Mouse (Mus musculus) spleen, postnatal 10 days (tissue): ENCODE measurements at regions not wholly inside any gene's neighbourhood (a gene's known extent, or its start where the extent isn't known, plus 50 kb on each side); places are given as distances from the start of the nearest gene placed in this dataset.

Source experiments
- DNase-seq, 2 experiments: peaks; one replicate each; pipeline ENCODE4 v3.0.0; 2021 to 2022; ENCODE audit warnings: low spot score in 2 of 2

DNA sequence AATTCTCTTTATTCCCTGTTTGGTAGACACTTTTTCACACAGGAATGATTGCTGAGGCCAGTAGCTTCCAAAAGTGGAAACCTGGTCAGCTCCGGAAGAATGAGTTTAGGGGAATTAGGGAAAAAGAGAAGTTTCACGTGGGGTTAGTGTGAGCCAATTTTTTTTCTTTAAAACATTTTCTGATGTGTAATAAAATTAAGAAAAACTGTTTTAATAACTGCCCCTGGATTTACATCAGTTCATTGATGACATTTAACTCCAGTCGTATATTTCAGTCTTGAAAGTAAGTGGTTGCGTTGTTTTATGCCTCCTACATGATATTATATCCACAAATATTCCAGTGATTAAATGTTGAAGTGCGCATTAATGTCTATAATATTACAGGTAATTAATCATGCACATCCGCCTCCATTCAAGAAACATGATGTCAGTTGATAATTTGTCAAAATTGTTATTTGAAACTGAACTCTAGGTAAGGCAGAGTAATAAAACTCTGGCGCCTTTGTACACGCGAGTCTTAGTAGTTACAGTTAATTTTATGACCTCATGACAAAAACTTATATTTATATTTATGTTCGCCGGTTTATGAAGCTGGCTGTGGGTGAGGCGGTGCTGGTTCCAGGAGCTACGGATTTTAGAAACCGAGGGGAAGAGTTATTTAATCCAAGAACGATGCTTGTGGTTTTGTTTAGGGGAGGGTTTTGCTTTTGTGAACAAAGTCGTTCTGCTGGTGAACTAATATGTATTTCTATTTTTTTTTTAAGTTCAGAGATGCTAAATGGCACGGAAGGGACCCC, 252.5 kb upstream of the Nfe2l3 start:
- no peak for DNase-seq

DNA sequence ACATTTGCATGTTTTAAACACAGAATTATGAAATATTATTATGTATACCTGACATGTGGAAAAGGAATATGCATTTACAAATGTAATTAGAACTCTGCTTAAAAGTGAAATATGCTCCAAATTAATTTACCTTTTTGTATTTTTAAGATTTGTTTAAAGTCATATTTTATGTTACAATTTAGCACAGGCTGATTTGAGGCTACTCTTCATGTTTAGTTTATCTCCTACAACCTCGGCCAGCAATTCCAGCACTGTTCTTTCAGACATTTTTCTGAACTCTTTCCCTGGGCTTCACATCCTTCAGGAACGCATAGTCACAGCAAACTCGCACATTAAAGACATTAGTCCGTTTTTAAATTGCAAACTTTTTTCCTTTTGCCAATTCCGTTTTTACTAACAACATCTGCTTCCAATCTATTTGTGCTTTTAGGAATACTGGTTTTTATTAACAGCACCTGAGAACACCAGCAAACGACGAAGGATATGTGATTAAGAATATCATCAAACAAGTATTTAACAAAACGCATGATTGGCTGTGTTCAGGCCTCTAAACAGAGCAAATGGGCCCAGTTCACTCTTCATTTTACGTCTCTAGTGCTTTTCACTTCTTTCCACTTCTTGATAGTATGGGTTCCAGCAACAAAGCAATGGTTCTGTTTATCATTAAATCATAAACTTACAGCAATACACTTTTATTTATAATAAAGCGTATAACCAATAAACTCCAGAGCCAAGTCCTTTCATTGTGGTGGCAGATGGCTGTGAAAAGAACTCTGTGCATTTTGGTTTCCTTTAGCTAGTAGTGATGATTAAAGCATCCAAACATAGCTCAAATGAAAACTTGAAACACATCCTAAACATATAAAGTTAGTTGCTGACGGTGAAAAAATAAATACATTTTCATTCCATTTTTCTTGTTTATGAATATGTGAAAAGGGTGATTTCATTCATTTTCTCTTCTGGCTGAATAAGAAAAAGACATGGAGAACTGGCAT, 251.3 kb upstream of the Nfe2l3 start:
- DNase-seq, result no peak

DNA sequence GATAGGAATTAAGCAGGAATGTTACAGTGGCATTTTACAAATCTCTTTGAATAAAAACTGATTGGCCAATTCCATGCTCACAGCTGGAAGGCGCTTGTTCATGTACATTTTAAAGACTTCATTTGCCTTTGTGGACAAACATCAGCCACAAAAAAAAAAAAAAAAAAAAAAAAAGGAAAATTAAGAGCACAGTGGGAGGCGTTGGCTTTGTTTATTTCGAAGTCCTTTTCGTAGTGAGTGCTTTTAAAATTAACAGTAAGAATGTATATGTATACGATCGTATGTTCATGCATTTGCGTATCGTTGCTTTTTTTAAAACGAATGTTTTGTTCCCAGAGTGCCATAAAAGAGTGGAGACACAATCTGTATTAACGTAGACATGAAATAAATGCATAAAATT, 250.6 kb upstream of the Nfe2l3 start:
- no peak for DNase-seq

DNA sequence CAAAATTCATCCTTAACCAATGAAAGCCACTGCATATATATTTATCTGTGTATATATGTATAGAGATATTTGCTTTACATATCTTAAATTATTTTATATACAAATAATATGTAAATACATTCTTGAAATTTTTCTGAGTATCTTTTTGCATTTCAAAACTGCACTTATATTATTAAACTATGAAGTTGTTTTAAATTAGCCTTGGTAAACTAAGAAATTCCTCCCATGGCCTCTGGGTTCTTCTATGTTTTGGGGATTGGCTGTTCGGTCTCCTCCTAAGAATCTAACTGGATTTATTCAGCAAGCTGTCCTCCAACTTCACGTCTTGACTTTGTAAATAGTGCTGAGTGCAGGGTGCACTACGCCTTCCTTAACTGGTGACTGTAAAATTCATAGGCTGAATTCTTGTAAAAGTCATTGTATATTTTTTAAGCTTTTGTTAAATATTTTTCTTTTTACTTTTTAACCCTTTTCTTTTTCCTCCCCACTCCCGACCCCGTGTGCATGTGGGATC, 249.6 kb upstream of the Nfe2l3 start:
- DNase-seq, result no peak

DNA sequence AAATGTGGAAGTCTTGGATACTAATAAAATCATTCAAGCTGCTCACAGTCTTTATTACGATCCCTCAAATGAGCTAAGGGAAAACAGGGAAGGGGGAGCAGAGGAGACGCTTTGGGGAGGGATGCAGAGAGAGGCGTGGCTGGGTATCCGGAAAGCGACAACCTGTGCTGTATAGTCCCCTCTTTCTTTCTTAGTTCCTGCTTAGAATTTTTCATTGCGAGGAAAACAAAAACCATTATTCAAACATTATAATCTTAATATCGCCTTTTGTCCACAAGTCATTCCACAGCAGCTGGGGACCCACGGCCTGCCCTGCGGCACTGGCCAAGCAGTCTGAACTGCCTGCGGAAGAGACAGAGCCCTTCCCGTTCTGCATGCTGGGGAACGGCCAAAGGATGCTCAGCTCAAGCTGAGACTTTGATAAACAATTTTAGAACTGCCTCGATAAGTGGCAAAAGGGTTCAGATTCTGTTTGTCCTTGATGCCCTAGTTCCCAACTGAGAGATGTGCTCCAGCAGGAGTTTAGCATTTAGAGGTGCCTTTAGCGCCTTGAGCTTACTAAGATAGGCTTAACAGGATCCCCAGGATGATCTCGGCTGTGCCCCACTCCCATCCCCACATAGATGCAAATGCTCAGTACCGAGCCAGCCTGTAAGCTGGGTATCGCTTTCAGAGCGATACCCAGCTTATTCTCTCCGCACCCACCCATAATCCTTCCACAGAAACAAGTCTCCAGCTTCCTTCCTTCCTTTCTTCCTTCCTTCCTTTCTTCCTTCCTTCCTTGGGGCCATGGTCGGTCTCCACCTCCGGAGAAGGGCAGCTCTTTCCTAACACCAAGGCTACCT, 248.7 kb upstream of the Nfe2l3 start:
- DNase-seq, result no peak

DNA sequence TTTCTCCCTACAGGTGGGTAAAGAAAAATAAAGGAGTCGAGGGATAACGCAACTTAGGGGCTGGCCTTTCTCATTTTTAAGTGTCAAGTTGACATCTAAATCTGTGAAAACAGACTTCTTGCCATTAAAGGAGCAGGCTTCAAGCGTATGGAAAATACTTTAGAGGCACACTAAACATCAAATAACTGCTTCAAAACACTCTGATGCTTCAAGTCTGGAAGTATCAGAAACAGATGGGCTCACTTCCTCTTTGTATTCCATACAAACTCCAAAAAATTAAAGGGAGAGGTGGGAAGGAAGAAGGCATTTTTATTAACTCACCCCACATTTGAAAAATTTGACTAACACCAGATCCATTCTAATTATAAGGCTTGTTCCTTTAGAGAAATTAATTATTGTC, 248.0 kb upstream of the Nfe2l3 start:
- no peak for DNase-seq

DNA sequence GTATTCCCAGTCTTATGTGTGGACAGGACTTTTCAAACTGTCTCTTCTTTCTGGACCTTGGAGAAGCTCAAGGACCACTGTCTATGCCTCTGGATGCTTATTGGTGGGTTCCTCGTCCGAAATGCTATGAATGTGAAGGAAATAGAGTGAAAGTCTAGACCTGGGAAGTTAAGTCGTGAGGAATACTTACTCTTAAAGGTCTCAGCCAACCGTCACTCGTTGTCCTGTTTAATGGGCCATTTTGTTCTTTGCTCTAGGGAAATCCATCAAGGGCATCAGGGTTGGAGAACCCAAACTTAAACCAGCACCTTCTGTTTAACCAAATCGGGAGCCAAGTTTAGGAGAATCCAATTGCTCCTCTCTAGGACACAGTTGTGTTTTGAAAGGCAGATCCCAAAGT, 247.3 kb upstream of the Nfe2l3 start:
- no peak for DNase-seq

DNA sequence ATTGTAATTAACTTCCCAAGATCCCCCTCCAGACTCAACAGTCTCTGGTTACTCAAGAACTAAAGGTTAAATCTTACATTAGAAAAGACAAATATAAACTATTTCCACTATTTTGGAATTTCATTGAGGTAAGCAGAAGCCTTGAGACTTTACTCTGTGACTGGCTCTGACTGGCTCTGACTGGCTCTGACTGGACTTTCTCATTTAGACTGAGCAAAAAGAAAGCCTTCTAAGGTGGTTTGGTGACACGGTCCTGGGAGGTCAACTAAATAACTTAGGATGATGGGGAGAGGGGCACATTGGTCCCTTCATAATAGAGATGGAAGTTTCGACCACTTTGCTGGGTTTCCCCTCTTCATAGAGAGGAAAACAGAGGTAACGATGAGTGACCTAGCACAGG, 243.3 kb upstream of the Nfe2l3 start:
- DNase-seq, result no peak

DNA sequence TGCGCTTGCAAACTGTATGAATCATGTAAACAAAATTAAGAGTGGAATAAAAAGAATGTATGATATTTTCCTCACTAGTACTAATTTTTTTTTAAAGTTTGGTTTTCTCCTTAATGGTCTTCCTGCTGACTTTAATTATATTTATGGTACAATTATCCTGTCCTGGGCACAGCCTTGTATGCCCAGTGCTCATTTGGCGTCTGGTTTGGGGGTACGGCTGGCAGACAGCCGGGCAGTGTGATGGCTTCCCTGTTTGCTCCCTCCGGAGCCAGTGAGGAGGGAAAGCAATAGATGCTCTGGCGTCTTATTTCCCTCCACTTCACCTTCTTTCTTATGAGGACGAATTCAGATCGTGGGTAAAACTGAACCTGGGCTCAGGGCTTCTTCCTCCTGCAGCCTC, 239.6 kb upstream of the Nfe2l3 start:
- no peak for DNase-seq

DNA sequence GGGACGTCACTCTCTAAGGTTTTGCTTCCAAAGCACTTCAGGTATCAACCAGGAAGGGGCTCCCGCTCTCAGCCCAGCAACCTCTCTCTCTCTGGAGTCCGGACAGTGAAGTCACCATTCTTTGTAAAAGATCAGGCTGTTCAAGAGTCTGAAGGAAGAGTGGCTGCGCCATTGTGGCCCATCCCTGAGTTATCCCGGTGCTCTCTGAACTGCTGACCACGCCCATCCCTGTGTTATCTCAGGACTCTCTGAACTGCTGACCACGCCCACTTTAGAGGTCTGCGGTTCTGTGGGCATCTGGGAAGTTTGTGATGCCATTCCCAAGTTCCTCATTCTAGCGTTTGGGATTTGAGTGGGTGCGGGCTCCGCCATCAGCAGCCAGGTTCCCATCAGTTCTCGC, 239.1 kb upstream of the Nfe2l3 start:
- no peak for DNase-seq

DNA sequence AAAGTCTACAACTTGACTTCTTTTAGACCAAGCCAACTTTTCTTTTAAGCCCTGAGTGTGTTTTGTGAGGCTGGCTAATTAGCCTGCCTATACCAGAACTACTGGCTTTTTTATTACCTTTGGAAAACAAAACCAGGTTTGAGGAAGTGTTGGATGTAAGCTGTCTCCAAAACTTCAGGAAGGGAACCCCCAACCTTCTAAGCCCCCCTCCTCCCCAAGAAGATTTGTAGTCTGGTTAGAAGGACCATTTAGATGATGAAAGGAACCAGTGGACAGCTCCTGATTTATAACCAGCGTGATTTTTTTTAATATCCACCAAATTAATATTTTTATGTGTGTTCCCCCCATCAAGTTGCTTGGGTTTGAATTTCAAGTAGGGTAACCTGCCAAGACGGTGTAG, 236.1 kb upstream of the Nfe2l3 start:
- no peak for DNase-seq

DNA sequence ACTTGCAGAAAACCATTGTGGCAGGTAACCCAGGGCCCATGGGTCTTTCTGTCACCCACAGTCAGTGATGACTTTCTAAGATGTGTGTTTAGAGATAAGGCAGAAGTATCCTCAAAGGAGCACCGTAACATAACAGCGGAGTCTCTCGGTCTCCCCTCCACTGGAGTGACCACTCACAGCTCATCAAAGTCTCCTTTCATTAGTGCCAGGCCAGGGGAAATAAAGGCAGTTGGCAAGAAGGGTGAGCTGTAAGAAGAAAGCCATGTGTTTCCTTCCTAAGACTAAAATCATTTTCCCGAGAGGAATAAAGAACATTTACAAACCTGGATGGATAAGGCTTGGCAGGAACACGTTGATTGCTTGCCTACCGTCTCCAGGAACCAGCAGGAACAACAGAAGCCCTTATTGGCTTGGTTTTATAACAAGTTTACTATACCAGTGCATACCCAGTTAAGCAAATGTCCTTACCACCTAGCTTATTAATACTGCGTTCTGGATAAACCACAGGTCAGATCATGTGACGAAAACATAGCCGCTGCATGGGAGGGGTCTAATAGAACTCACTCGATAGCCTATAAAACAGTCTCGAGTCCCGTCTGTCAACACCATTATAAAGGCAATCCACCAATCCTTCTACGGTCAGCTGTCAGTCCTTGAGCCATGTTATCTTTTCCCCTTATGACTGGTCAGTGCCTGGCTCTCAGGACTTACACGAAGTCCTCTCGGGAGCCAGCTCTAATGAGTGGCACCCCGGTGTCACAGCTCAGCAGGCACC, 235.3 kb upstream of the Nfe2l3 start:
- no peak for DNase-seq

DNA sequence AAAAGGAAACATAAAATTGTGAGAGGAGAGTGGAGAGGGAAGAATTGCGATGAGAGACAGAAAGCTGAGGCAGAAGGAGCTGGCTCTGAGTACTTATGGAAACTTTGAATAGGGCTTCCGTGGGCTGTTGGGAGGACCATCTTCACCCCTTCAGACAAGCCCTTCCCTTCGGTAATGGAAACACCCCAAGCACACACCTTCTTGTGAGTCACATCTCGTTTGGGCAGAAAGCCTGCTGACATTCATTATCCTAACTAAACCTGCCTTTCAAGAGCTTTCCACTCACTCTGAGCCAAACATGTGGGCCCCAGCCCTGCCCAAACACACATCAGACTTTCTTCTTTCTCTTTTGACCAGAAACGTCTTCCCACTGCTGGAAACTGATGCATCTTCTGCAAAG, 232.3 kb upstream of the Nfe2l3 start:
- DNase-seq, result no peak

DNA sequence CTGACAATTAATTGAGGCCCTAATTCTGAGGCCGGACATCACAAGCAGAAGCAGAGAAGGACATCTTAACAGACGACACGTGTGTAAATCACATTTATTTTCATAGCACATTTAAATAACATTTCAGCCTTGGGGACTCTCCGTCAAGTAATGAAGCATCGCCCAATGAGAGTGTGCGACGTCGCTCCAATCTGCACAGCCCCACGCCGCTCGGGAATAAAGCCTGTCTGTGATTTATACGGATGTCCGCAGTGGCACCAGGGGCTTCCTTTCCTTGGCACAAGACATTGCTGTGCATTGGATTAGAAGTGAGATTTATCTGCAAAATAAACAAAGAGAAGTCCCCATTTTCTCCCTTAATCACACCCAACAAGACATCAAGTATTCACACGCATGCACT, 231.6 kb upstream of the Nfe2l3 start:
- no peak for DNase-seq

DNA sequence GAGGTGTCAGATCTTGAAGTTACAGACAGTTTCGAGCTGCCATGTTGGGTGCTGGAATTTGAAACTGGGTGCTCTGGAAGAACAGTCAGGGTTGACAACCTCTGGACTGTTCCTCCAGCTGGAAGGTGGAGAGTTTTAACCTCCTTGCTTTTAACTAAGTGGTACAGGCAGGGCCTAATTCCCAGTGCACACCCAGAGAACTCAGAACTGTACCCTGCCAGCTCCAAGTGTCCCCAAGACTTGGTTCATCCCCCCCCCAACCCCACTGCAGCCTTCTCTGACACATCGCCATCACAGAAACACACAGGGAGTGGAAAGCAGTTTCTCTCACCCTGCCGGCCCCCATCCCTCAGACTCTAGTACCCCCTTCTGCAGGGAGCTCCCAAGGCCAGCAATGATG, 228.2 kb upstream of the Nfe2l3 start:
- no peak for DNase-seq

DNA sequence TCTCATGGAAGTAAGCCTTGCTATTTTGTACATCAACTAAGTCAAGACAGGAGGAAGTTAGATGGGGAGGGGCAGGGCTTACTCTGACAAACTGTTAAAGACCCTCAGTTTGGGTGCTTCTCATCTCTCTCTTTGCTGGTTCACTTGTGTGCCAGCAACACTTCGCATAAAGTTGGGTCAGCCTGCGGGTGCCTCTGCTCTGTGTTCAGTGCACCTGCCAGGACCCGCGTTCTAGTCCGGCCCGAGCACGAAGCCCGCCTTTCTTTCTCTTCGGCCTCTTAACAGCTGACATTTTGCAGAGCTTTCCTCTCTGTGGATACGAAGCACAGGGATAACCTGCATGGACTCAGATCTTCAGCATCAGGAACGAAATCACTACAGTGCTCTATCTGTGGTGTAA, 227.1 kb upstream of the Nfe2l3 start:
- DNase-seq, result no peak

DNA sequence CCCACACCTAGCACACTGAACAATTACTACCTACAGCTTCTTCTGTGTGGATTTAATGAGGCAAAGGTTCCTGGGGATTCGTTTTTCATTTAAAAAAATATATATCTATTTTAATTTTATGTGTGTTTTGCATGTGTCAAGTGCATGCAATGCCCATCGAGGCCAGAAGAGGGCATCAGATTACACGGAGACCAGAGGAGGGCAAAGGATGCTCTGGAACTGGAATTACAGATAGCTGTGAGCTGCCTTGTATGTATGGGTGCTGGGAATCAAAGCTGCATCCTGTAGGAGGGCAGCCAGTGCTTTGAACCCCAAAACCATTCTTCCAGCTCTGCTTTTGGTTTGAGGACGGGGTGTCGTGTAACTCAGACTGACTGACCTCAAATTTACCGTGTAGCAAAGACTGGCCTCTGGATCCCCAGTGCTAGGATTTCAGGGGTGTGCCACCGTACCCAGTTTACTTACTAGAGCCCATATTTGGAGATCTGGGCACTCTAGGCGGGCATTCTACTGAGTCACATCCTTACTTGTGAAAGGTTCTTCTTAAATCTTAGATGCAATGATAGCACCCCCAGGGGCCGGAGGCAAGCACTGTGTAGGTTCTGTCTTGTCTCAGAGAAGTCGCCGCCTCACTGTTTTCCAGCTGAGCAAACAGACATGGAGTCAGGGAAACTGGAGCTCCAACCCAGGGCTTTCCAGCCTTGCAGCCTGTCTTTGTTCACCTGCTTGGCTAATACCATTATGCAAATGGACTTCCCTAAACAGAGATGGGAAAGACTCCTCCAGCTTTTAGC, 225.6 kb upstream of the Nfe2l3 start:
- peak; percentile 18 to 74 for DNase-seq

DNA sequence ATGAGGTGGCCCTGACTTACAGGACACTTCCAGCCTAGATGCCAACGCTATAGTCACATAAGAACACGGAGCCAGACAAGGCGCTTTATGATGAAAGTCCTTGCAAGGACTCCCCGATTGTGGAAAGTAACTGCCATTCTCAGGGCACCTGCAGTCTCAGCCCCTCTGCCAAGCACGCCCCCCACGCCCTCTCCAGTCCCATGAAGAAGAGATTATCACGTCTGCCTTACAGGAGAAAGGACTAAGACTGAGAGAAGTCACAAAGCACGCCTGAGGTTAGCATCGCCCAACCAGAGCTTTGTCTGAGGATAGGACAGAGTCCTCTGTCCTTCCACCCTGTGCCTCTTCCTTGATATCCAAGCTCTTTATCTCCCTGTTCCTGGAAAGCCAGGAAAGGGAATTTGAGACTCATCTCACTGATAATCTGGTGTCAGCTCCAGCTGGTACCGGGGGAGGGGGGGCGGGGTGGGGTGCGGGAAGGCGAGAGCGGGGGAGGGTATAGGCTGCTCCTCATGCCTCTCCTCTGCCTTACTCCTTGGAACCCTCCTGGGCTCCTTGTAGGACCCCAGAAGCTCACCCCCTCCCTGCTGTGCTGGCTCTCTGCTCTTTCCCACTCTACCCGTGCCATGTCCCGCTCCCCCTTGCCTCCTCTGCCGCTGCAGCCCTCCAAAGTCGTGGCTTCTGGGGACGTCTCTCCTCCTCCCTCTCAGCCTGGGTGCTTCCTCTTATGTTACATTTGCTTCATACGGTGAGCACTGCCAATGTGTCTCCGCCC, 224.7 kb upstream of the Nfe2l3 start:
- no peak for DNase-seq

DNA sequence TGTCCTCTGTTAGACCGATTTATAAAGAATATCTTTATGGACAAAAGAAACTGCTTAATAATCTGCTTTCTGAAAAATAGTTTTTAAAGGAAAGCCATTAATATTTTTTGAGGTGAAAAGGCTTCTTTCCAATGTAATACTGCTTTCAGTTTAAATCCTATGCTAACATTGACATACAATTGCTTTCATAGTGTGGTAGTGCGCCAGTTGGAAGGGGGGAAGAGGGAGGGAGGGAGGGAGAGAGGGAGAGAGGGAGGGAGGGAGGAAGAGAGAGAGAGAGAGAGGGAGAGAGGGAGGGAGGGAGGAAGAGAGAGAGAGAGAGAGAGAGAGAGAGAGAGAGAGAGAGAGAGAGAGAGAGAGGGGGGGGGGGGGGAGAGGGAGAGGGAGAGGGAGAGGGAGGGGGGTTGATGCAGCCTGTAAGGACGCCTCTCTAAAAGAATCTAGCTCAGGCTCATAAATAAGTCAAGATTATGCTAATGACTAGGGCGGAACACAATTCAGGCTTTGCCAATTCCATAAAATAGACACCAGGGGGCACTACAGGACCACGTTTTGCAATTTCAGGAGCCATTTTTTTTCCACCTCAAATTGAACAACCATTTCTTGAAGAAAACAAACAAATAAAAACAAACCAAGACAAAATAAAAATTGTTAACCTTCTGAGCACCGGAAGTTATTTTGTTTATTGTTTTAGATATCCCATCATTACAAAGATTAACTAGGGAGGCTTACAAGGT, 223.6 kb upstream of the Nfe2l3 start:
- peak in 1 of 2 experiments; percentile 45 for DNase-seq
